Mouse (Mus musculus): Measurements from ENCODE around the gene Slc1a4.

The Slc1a4 gene

GRCm38 (mm10) chr11:20324006-20324405 lies 8.5 kb downstream of the Slc1a4 start:
- DNase-seq, result no peak

GRCm38 (mm10) chr11:20322366-20322765 lies 10.1 kb downstream of the Slc1a4 start:
- DNase-seq, result no peak

DNA sequence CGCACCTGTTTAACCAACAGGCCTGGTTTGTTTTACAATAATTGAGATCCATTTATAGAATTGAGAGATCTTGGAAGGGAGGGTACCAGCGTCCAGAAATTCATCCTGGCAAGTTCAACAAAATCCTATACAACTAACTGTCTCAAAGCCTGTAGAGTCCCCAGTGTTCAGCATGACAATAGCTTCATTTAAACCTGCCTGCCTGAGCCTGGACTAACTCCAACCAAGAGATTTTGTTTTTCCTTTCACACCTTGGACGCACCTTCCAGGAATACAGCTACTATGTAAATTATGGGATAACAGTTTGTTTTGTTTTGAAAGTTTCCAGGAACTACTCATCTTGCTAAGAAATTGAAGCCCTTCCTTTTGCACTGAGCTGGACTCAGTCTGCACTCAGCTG lies 11.9 kb downstream of the Slc1a4 start:
- no peak for DNase-seq

- no peak for DNase-seq
Measured at GRCm38 (mm10) chr11:20318659-20319454, 13.7 kb downstream of the Slc1a4 start.

DNA sequence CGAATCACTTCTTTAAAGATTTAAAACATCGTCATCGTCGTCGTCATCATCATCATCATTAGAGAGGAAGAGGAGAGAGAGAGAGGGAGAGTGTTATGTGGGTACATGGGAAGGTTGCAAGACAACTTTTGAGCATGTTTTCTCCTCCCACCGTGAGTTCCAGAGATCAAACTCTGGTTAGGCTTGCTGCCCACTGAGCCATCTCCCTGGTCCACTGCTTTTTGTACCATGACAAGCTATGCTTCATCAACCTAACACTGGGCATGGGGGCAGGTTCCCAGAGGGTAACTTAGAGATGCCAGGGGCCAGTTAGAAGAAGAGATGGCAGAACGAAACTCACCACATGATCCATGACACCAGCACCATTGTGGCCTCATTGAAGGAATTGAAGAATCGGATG lies 18.9 kb downstream of the Slc1a4 start:
- no peak for DNase-seq

DNA sequence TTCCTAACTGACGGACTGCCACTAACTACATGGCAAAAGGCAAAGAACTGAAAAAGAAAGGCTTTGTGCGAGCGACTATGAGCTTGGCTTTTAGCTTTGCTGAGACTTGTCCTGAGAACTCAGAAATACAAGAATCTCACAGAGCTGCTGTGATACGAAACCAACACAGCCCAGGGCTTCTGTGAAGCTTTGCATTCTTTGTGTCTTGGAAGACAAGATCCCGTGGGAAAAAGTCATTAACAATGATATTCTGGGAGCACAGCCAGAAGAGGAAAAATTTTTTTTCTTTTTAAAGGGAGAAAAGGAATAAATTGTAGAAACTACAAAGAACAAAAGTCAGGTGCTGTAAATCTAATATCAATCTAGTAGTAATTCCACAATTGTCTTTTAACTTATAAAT lies 23.5 kb downstream of the Slc1a4 start:
- no peak for DNase-seq

DNA sequence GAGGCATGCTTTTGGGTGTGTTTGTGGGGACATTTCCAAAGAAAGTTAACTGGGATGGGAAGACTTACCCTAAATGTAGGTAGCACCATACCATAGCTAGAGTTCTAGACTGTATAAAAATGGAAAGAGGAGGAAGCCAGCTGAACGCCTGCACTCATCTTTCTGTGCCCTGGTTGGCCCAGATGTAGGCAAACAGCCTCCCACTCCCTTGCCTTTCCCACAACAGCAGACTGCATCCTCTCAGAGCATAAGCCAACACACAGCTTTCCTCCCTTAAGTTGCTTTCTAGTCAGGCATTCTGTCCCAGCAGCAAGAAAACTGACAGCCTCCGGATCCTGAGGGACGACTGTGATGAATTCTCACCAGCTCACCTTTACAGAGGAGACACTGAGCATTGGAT lies 25.1 kb downstream of the Slc1a4 start:
- no peak for DNase-seq

DNA sequence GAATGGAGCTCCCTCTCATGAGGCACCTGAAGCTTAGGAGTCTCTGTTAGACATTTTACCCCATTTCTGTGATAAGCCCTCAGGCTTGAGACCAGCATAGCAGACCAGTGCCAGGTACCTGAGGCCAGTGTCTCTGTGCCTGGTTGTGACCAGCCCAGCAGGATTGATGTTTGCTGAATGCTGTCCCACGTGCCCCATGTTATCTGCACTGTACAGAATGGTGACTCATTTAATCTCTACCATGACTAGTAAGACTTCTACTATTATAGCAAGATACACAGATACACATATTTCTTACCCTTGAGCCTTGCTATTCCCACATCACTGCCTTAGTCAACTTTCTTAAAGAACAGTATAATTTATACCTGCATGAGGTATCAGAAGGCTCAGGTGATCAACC lies 26.9 kb downstream of the Slc1a4 start:
- DNase-seq, result no peak

- DNase-seq, result peak; percentile 42 to 64
Measured at GRCm38 (mm10) chr11:20304341-20304740, 28.2 kb downstream of the Slc1a4 start.

- DNase-seq, result no peak
Measured at GRCm38 (mm10) chr11:20301332-20301731, 31.2 kb downstream of the Slc1a4 start.

GRCm38 (mm10) chr11:20300850-20301249 lies 31.7 kb downstream of the Slc1a4 start:
- no peak for DNase-seq

- DNase-seq, result no peak
Measured at GRCm38 (mm10) chr11:20299900-20300299, 32.6 kb downstream of the Slc1a4 start.

GRCm38 (mm10) chr11:20284463-20284862 lies 48.0 kb downstream of the Slc1a4 start:
- DNase-seq, result no peak

DNA sequence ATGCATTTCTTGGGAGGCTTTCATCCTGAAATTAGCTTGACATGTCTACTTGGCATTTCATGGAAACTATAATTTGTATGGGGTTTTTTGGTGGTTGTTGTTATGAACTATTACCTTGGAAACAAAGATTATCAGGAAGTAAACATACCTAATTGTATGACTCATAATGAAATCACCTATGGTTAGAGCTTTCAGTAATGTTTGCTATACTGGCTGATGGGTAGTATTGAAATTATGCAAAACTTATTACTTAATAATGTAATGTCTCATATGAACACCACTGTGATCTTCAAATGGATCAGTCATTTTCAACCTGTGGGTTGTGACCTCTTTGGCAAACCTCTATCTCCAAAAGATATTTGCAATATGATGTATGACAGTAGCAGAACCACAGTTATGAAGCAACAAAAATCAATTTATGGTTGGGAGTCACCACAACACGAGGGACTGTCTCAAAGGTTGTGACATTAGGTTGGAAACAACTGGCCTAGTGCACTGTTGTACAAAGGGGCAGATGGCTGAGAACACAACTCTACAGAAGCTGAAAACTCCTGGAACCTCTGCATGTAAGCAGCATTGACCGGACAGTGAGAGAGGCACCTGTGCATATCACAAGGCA lies 49.8 kb downstream of the Slc1a4 start:
- no peak for DNase-seq

DNA sequence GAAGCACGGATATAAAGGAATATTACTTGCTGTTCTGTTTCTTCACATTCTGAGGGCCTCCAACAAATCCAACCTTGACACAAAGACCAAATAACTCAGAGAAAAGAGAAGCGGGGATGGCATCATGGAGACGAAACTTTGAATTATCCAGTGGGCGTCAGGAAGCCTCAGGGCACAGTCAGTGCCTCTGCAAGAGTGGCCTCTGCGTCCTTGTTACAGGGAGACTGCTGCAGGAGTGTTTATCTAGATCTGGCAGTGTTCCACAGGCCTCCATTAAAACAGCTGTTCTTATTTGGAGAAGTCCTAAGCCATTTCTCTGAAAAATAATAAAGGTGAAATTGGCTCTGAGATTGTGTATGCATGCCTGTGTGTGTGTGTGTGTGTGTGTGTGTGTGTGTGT lies 51.5 kb downstream of the Slc1a4 start:
- DNase-seq, result no peak

DNA sequence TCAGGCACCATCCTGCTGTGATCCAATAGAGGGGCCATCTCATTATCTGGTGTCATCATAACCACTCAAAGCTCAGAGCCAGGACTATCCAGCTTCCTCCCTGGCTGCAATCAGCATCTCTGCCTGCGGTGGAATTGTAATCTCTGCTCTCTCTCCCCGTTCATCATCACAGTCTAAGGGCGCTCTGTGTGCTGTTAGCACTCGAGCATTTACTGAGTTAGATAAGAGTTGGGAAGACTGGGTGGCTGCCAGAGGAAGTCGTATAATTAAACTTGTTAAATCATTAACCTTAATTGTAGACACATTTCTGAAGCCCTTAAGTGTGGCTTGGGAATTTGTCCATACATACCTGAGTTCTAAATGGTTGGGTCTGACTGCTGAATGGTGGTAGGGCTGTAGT lies 53.8 kb downstream of the Slc1a4 start:
- no peak for DNase-seq

DNA sequence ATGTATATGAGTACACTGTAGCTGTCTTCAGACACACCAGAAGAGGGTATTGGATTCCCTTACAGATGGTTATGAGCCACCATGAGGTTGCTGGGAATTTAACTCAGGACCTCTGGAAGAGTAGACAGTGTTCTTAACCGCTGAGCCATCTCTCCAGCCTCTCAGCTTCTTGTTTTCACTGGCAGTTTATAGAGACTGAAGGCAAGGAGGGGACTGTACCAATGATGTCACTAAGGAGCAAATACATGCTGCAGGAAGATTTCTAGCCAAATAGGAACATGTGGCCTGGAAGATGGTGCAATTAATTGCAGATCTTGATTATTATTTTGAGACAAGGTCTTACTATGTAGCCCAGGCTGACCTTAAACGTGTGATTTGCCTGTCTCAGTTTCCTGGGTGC lies 55.4 kb downstream of the Slc1a4 start:
- DNase-seq, result no peak

DNA sequence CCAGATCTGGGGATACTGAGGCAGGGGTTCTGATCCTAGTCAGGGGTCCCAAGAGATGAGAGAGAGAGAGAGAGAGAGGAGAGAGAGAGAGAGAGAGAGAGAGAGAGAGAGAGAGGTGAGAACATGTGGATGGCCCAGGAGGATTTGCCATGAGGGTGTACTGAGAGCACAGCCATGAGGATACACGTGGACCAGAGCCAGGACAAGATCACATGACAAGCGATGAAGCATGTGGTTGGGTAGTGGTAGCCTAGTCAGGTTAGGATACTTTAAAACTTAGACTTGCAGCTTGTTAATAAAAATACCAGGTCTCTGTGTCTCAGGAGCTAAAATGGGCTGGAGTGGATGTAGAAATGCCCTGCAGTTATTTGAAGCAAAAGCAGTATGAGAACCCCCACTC lies 56.5 kb downstream of the Slc1a4 start:
- no peak for DNase-seq

GRCm38 (mm10) chr11:20269885-20270284 lies 62.6 kb downstream of the Slc1a4 start:
- no peak for DNase-seq

- no peak for DNase-seq
Measured at GRCm38 (mm10) chr11:20262628-20263380, 69.7 kb downstream of the Slc1a4 start.

GRCm38 (mm10) chr11:20254791-20255190 lies 77.7 kb downstream of the Slc1a4 start:
- DNase-seq, result no peak

DNA sequence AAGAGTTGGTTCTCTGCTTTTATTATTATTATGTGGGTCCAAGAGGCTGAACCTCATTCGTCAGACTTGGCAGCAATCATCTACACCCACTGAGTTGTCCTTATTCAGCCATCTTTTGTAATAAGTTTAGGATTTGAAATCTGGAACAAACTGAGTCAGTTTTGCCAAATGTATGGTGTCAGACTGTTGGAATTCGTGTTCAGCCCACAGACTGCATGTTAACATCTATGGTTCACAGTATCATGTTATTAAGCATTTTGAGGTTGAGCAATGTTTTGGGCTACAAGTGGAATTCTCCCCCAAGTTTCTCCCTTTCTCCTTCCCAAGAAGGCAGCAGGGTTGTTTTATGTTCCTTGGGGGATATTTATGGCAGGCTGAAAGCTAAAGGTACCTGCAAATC lies 79.4 kb downstream of the Slc1a4 start:
- no peak for DNase-seq
